Mouse (Mus musculus): ENCODE measurements around the gene Rnf185.

Gene Rnf185

DNA sequence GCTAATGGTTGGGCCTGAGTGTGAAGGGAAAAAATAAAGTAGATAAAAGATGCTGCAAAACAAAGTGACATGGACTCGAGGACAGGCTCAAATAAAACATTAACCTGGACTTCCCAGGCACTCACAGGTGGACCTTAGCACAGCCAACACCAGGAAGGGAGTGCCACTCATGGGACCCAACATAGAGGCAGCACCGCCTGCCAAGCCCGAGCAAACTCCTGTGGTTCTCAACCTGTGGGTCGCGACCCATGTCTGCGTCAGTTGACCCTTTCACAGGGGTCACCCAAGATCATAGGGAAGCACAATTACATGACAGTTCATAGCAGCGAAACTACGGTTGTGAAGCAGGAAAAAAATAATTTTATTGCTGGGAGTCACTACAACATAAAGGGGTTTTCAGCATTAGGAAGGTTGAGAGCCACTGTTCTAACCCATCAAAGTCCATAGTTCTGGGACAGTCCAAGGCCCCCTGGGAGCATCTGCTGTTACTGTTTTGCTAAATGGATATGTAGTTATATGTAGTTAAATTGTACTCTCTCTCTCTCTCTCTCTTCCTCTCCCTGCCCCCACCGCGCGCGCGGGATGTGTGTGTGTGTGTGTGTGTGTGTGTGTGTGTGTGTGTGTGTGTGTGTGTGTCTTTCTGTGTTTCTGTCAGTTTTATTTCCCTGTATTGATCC is 6.4 kb upstream of the Rnf185 start:
- Histone ChIP-seq H3K36me3 (ENCODE audit: insufficient read depth, low read length) (peaks cover 21% of the 10 kb centered on the region), H3K9me3 (ENCODE audit: low read length) (no peaks in the 10 kb centered on the region), H3K4me3 (replicated peaks; ENCODE audit: low read length) (no peak overlapping the region), H3K27me3 (ENCODE audit: insufficient read depth, low read length) (no peaks in the 10 kb centered on the region), H3K4me1 (replicated peaks; ENCODE audit: low read depth, low read length) (peaks cover 28% of the 10 kb centered on the region)
- TF ChIP-seq NANOG (IDR thresholded peaks at IDR 0.05; ENCODE audit: borderline replicate concordance, low read length) = no peak
- no peak for TF ChIP-seq CTCF (conservative IDR thresholded peaks at IDR 0.05; ENCODE audit: low read length)
- TF ChIP-seq POU5F1 (IDR thresholded peaks at IDR 0.05; ENCODE audit: borderline replicate concordance, low read length) = no peak

- peaks cover 35% of the 10 kb centered on the region for H3K4me1 ChIP-seq (replicated peaks; ENCODE audit: low read depth, low read length)
- H3K36me3 ChIP-seq (ENCODE audit: insufficient read depth, low read length) = peaks cover 21% of the 10 kb centered on the region
- H3K9me3 ChIP-seq (ENCODE audit: low read length) = no peaks in the 10 kb centered on the region
- TF ChIP-seq CTCF (conservative IDR thresholded peaks at IDR 0.05; ENCODE audit: low read length) (peak; percentile 92), NANOG (IDR thresholded peaks at IDR 0.05; ENCODE audit: borderline replicate concordance, low read length) (no peak)
- H3K27me3 ChIP-seq (ENCODE audit: insufficient read depth, low read length) = no peaks in the 10 kb centered on the region
- no peak overlapping the region for H3K4me3 ChIP-seq (replicated peaks; ENCODE audit: low read length)
These were observed 4.2 kb upstream of the Rnf185 start for GRCm38 (mm10) chr11:3456354-3456753.

GRCm38 (mm10) chr11:3454506-3454905 is 2.3 kb upstream of the Rnf185 start:
- peaks cover 51% of the 10 kb centered on the region for H3K4me1 ChIP-seq (replicated peaks; ENCODE audit: low read depth, low read length)
- H3K4me3 ChIP-seq (replicated peaks; ENCODE audit: low read length) = no peak overlapping the region
- no peaks in the 10 kb centered on the region for H3K9me3 ChIP-seq (ENCODE audit: low read length)
- H3K27me3 ChIP-seq (ENCODE audit: insufficient read depth, low read length) = no peaks in the 10 kb centered on the region
- peaks cover 21% of the 10 kb centered on the region for H3K36me3 ChIP-seq (ENCODE audit: insufficient read depth, low read length)
- TF ChIP-seq CTCF (conservative IDR thresholded peaks at IDR 0.05; ENCODE audit: low read length) (no peak), NANOG (IDR thresholded peaks at IDR 0.05; ENCODE audit: borderline replicate concordance, low read length) (no peak), POU5F1 (IDR thresholded peaks at IDR 0.05; ENCODE audit: borderline replicate concordance, low read length) (no peak)

DNA sequence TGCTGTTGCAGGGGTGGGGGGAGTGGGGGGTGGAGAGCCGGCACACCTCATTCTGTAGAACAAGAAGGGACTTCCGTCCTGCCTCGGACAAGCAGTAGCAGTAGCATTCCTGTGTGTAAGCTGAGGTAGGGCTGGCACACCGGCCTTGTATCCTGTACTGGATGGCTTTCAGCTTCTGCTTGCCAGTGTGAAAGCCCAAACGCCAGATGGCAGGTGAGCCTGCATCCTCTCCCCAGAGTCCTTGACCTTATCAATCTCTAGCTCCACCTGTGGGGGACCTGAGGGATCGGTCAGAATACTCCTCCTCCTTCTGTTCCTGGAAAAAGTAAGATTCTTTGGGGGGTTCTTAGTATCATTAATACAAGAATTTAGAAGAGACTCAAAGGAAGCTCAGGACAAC is 1.3 kb upstream of the Rnf185 start:
- H3K4me1 ChIP-seq (replicated peaks; ENCODE audit: low read depth, low read length) = peaks cover 53% of the 10 kb centered on the region
- peaks cover 21% of the 10 kb centered on the region for H3K36me3 ChIP-seq (ENCODE audit: insufficient read depth, low read length)
- no peaks in the 10 kb centered on the region for H3K27me3 ChIP-seq (ENCODE audit: insufficient read depth, low read length)
- no peaks in the 10 kb centered on the region for H3K9me3 ChIP-seq (ENCODE audit: low read length)
- peak overlapping the region; percentile 97 for H3K4me3 ChIP-seq (replicated peaks; ENCODE audit: low read length)
- peak; percentile 36 for TF ChIP-seq CTCF (conservative IDR thresholded peaks at IDR 0.05; ENCODE audit: low read length)
- no peak for TF ChIP-seq POU5F1 (IDR thresholded peaks at IDR 0.05; ENCODE audit: borderline replicate concordance, low read length)

DNA sequence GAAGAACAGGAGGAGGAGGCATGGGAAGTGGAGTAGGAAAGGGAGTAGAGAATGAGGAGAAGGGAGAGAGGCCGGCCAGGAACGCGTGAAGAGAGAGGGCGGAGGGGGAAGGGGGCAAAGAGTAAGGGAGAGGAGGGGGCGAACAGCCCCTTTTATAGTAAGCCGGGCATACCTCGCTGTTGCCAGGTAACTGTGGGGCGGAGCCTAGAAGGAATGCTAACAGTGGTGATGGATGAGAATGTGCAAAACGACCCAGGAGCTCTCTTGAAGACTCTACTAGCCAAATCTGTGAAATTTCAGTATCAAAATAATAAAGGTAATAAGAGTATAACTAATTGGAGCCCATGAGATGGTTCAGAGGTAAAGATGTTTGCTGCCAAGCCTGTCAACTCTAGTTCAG is 606 bp upstream of the Rnf185 start:
- H3K4me1 ChIP-seq (replicated peaks; ENCODE audit: low read depth, low read length) = peaks cover 55% of the 10 kb centered on the region
- no peak for TF ChIP-seq NANOG (IDR thresholded peaks at IDR 0.05; ENCODE audit: borderline replicate concordance, low read length)
- no peak for TF ChIP-seq POU5F1 (IDR thresholded peaks at IDR 0.05; ENCODE audit: borderline replicate concordance, low read length)
- no peak for TF ChIP-seq CTCF (conservative IDR thresholded peaks at IDR 0.05; ENCODE audit: low read length)
- H3K9me3 ChIP-seq (ENCODE audit: low read length) = no peaks in the 10 kb centered on the region
- no peaks in the 10 kb centered on the region for H3K27me3 ChIP-seq (ENCODE audit: insufficient read depth, low read length)
- H3K36me3 ChIP-seq (ENCODE audit: insufficient read depth, low read length) = peaks cover 21% of the 10 kb centered on the region
- H3K4me3 ChIP-seq (replicated peaks; ENCODE audit: low read length) = peak overlapping the region; percentile 97

DNA sequence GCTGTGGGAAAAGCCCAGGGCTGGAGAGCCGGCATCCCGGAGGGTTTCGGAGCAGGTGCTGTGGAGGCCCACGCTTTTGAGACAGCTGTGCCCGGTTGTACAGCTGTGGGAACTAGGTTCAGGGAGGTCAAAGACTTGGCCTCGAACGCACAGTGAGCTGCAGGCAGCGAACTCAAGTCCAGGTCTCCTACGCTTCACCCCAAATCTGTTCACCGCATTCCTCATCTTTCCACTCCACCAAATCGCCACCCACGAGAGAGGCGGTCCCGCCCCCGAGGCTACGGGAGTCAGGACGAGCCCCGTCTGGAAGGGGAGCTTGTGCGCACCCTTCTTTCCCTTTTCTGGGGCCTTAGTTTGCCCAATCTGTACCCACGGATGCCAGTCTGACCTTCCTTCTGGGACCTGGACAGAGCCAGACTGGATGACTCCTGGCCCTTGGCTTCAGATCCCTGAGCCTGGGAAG is 431 bp downstream of the Rnf185 start:
- no peaks in the 10 kb centered on the region for H3K9me3 ChIP-seq (ENCODE audit: low read length)
- H3K36me3 ChIP-seq (ENCODE audit: insufficient read depth, low read length) = peaks cover 21% of the 10 kb centered on the region
- no peak for TF ChIP-seq CTCF (conservative IDR thresholded peaks at IDR 0.05; ENCODE audit: low read length)
- peaks cover 54% of the 10 kb centered on the region for H3K4me1 ChIP-seq (replicated peaks; ENCODE audit: low read depth, low read length)
- no peaks in the 10 kb centered on the region for H3K27me3 ChIP-seq (ENCODE audit: insufficient read depth, low read length)
- H3K4me3 ChIP-seq (replicated peaks; ENCODE audit: low read length) = peak overlapping the region; percentile 97

- Histone ChIP-seq H3K9me3 (ENCODE audit: low read length) (no peaks in the 10 kb centered on the region), H3K36me3 (ENCODE audit: insufficient read depth, low read length) (no peaks in the 10 kb centered on the region), H3K4me1 (replicated peaks; ENCODE audit: low read depth, low read length) (peaks cover 21% of the 10 kb centered on the region), H3K4me3 (replicated peaks; ENCODE audit: low read length) (no peak overlapping the region), H3K27me3 (ENCODE audit: insufficient read depth, low read length) (no peaks in the 10 kb centered on the region)
- TF ChIP-seq NANOG (IDR thresholded peaks at IDR 0.05; ENCODE audit: borderline replicate concordance, low read length) (no peak), POU5F1 (IDR thresholded peaks at IDR 0.05; ENCODE audit: borderline replicate concordance, low read length) (no peak), CTCF (conservative IDR thresholded peaks at IDR 0.05; ENCODE audit: low read length) (no peak)
These were observed 7.3 kb downstream of the Rnf185 start for GRCm38 (mm10) chr11:3444875-3445274.

- TF ChIP-seq CTCF (conservative IDR thresholded peaks at IDR 0.05; ENCODE audit: low read length) = no peak
- TF ChIP-seq NANOG (IDR thresholded peaks at IDR 0.05; ENCODE audit: borderline replicate concordance, low read length) = no peak
- no peak for TF ChIP-seq POU5F1 (IDR thresholded peaks at IDR 0.05; ENCODE audit: borderline replicate concordance, low read length)
- Histone ChIP-seq H3K9me3 (ENCODE audit: low read length) (no peaks in the 10 kb centered on the region), H3K4me3 (replicated peaks; ENCODE audit: low read length) (no peak overlapping the region)
These were observed 9.1 kb downstream of the Rnf185 start for GRCm38 (mm10) chr11:3443091-3443490.

GRCm38 (mm10) chr11:3442677-3443076 is 9.5 kb downstream of the Rnf185 start:
- peaks cover 2% of the 10 kb centered on the region; the same call in 1 of the 2 replicates for H3K4me1 ChIP-seq (replicated peaks; ENCODE audit: low read depth, low read length)
- no peaks in the 10 kb centered on the region for H3K9me3 ChIP-seq (ENCODE audit: low read length)
- TF ChIP-seq CTCF (conservative IDR thresholded peaks at IDR 0.05; ENCODE audit: low read length) (no peak), POU5F1 (IDR thresholded peaks at IDR 0.05; ENCODE audit: borderline replicate concordance, low read length) (no peak), NANOG (IDR thresholded peaks at IDR 0.05; ENCODE audit: borderline replicate concordance, low read length) (no peak)
- H3K27me3 ChIP-seq (ENCODE audit: insufficient read depth, low read length) = no peaks in the 10 kb centered on the region
- H3K4me3 ChIP-seq (replicated peaks; ENCODE audit: low read length) = no peak overlapping the region
- H3K36me3 ChIP-seq (ENCODE audit: insufficient read depth, low read length) = no peaks in the 10 kb centered on the region

More at GRCm38 (mm10) chr11:3443091-3443490, 9.1 kb downstream of the Rnf185 start:
- no peaks in the 10 kb centered on the region for H3K27me3 ChIP-seq (ENCODE audit: insufficient read depth, low read length)
- peaks cover 6% of the 10 kb centered on the region; the same call in 1 of the 2 replicates for H3K4me1 ChIP-seq (replicated peaks; ENCODE audit: low read depth, low read length)
- no peaks in the 10 kb centered on the region for H3K36me3 ChIP-seq (ENCODE audit: insufficient read depth, low read length)

Data from E14TG2a.4 (cell line).